Mouse (Mus musculus): Measurements from ENCODE around the gene Tmem184b.

The Tmem184b gene

DNA sequence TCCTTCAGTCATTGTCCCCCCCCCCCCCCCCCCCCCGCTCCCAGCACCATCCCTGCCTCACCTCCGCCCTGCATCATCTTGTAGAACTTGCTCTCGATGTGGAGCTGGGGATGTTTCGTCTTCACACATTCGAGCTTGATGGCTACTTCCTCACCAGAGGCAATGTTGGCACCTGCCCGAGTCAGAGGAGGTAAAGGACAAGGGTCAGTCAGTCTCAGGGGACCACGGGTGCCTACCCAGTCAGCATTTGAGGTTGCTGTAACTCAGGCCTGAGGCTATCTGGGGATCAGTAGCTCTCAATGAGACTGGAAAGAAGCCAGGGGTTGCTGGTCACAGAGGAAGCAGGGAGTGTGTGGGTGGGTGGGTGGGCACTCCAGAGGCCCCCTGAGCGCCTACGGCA is 26.6 kb upstream of the Tmem184b start:
- no peak for DNase-seq (ENCODE audit: low spot score in 2 of 2)

DNA sequence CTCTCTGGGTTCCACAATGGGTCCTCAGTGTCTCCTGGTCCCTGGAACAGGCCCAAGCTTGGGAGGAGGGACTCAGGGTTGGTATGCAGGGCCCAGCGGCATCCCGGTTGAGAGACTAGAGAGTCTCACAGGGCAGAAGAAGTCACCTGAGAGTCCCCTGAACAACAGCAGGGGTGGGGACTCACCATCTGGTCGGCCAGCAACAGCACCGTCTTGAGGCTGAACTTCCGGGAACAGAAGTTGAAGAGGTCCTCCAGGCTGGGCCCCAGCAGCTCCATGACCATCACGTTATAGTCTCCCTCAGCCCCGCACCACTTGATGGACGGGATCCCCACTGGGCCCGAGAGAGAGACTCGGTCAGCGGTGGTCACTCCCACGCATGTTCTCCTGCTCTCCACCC is 26.2 kb upstream of the Tmem184b start:
- no peak for DNase-seq (ENCODE audit: low spot score in 2 of 2)

GRCm38 (mm10) chr15:79428616-79429015 is 25.2 kb upstream of the Tmem184b start:
- DNase-seq (ENCODE audit: low spot score in 2 of 2), result no peak

GRCm38 (mm10) chr15:79427516-79427915 is 24.1 kb upstream of the Tmem184b start:
- no peak for DNase-seq (ENCODE audit: low spot score in 2 of 2)

- DNase-seq (ENCODE audit: low spot score in 2 of 2), result no peak
Observed at GRCm38 (mm10) chr15:79425516-79425915, 22.1 kb upstream of the Tmem184b start.

- DNase-seq (ENCODE audit: low spot score in 2 of 2), result no peak
Observed at GRCm38 (mm10) chr15:79424602-79425001, 21.2 kb upstream of the Tmem184b start.

DNA sequence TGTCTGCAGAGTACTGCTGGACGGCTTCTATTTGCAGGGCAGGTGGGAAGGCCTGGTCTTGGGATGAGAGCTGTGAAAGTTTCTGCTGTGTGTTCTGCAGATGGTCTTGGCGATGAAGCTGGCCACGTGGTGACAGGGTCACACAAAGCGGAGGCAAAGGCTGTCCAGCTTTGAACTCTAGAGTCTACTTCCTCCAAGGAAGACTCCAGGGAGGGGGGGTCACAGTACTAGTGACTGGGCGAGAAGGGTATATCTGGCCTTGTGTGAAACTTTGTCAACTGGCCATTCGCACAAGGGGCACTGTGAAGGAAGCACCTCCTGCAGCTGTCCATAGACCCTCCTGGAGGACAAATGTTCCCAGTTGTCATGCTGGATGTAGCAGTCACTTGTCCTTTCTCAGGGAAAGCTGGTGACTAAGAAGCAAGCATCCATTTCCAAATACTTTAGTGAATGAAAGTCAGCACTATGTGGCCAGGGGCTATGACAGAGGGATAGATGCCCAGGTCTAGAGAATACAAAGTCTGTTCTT is 19.4 kb upstream of the Tmem184b start:
- no peak for DNase-seq (ENCODE audit: low spot score in 2 of 2)

DNA sequence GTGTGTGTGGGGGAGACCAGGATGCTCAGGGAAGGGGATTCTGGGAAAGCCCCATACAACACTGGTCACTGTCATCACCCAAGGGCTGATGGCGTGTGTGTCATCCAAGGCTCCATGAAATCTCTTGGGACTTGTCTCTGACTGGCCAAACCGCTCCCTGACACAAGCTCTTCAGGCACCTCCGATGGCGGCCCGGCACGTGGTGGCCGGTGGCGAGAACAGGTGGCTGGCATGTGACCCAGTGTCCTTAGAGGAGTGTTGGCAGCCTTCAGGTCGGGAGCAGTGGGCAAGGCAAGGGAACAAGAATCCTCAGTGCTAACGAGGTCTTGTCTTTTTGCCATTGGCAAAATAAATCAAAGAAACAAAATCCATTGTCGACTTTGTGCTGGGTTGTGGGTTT is 15.3 kb upstream of the Tmem184b start:
- no peak for DNase-seq (ENCODE audit: low spot score in 2 of 2)

DNA sequence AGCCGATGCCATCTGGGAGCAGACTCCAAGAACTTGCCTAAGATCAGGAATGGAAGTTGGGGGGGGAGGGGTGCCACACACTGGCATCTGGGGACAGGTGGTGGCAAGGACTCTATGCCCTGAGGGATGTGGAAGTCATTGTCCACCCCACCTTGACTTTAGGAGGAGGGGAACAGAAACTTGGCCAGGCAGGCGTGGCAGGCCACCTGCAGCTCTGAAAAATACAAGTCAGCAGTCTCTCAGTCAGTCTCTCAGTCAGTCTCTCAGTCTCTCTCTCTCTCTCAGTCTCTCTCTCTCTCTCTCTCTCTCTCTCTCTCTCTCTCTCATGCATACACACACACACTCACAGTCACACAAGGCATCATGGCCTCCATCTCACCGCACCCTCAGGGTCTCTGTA is 14.9 kb upstream of the Tmem184b start:
- DNase-seq (ENCODE audit: low spot score in 2 of 2), result no peak

- no peak for DNase-seq (ENCODE audit: low spot score in 2 of 2)
Observed at GRCm38 (mm10) chr15:79417379-79417778, 14.0 kb upstream of the Tmem184b start.

DNA sequence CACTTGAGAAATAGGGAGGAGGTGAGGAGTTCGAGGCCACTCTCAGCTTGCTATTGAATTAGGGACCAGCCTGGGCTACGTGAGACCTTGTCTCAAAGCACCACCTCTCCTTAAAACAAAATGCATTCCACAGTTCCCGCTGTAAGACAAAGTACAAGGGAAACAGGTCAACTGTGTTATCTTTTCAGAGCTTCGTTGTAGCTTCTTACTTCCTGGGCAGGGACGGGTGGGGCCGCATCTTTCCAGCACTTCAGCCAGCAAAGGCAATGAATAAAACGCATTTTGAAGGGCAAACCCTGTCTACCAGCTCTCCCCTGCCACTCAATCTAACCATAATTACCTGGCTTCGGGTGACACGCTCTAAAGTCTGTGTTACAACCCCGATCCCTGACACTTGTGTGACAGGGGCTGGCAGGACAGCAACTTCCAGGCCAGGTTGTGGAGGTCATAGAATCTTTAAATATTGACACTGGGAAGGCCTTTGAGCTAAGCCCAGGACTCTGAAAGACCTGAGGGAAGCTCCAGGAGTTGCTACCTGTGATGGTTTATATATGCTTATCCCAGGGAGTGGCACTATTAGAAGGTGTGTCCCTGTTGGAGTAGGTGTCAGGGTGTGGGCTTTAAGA is 13.2 kb upstream of the Tmem184b start:
- DNase-seq (ENCODE audit: low spot score in 2 of 2), result no peak

- no peak for DNase-seq (ENCODE audit: low spot score in 2 of 2)
Observed at GRCm38 (mm10) chr15:79414513-79414912, 11.1 kb upstream of the Tmem184b start.

DNA sequence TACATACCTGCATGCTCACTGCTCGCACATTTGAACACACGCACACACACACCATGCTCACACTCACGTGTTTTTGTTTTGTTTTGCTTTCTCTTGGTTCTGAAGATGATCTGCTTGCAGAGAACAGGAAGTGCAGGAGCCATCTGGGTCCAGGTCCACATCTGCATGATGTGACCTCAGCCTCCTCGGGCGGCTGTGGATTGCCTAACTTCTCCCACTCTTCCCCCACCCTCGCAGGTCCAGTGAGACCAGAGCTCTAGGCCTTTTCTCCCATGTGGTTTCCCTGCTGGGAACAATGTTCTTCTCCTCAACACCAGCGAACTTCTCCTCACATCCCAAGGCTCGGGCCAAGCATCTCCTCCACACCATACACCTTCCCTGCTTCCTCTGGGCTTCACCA is 10.4 kb upstream of the Tmem184b start:
- DNase-seq (ENCODE audit: low spot score in 2 of 2), result no peak

DNA sequence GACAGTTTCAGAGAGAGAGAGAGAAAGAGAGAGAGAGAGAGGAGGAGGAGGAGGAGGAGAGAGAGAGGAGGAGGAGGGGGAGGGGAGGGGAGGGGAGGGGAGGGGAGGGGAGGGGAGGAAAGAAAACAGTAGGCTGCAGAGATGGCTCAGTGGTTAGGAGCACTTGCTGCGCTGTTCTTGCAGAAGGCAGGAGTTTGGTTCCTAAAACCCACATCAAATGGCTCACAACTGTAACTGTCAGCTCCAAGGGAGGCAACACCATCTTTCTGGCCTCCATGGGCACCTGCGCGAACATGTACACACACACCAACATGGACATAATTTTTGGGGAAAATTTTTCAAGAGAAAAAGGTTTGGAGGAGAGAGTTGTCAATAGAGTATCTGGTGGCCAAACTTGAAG is 9.8 kb upstream of the Tmem184b start:
- no peak for DNase-seq (ENCODE audit: low spot score in 2 of 2)

GRCm38 (mm10) chr15:79411363-79412065 is 8.1 kb upstream of the Tmem184b start:
- DNase-seq (ENCODE audit: low spot score in 2 of 2), result no peak

DNA sequence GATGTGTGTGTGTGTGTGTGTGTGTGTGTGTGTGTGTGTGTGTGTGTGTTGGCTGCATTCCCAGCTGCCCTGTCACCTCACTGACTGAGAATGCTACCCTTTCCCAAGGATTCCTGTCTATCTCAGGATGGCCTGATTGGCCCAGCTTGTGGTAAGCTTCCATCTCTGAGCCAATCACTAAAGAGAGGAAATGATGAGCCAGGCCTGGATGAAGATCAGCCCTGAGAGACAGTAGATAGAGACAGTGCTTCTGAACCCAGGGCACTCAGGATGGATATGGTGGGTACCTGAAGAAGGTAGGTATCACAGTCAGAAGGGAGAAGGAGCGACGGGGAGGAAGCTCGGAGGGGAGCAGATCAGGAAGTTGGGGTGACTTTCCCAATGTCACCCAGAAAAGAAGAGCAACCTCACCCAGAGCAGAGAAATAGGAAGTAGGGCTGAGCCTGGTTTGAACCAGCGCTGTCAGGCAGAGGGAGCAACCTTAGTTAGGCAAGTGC is 5.8 kb upstream of the Tmem184b start:
- no peak for DNase-seq (ENCODE audit: low spot score in 2 of 2)

DNA sequence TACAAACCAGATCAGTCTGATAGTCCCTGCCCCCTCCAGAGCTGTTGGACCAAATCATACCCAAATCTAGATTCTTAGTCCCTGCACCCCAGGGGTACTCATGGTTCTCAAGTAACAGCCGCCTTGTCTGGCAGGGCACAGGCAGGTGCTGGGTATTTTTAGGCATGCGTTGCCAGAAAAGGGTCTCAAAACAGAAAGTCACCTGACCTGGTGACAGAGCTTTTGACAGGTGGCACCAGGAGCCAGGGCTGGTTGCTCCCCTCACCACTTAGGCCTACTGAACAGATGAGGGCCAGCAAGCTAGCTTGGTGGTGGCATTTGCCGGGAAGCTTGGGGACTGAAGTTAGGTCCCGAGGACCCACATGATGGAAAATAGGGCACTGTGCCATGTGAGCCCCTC is 3.2 kb upstream of the Tmem184b start:
- no peak for DNase-seq (ENCODE audit: low spot score in 2 of 2)

GRCm38 (mm10) chr15:79404277-79404676 is 908 bp upstream of the Tmem184b start:
- no peak for DNase-seq (ENCODE audit: low spot score in 2 of 2)

- DNase-seq (ENCODE audit: low spot score in 2 of 2), result no peak
Observed at GRCm38 (mm10) chr15:79403763-79404210, 418 bp upstream of the Tmem184b start.

- no peak for DNase-seq (ENCODE audit: low spot score in 2 of 2)
Observed at GRCm38 (mm10) chr15:79402176-79402575, 1.2 kb downstream of the Tmem184b start.

DNA sequence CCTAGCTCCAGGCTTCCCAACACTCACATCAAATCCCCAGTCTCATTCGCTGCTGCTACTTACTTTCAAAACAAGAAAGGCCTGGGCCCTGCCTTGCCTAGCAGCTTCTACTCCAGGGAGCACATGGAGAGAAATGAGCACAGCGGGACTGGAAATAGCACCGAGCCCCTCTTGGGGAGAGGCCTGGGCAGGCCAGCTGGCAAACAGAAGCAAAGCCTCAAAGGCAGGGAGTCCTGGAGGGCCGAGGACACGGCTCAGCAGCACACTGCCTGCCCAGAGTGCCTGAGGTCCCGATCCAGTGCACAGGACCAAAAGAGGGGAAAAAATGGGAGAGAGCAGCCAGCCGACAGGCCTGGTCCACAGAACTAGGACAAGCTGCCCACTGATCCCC is 2.4 kb downstream of the Tmem184b start:
- no peak for DNase-seq (ENCODE audit: low spot score in 2 of 2)

GRCm38 (mm10) chr15:79400134-79400974 is 3.0 kb downstream of the Tmem184b start:
- DNase-seq (ENCODE audit: low spot score in 2 of 2), result no peak
